Mouse (Mus musculus): Measurements from ENCODE around the gene Sfxn3.

Gene Sfxn3

DNA sequence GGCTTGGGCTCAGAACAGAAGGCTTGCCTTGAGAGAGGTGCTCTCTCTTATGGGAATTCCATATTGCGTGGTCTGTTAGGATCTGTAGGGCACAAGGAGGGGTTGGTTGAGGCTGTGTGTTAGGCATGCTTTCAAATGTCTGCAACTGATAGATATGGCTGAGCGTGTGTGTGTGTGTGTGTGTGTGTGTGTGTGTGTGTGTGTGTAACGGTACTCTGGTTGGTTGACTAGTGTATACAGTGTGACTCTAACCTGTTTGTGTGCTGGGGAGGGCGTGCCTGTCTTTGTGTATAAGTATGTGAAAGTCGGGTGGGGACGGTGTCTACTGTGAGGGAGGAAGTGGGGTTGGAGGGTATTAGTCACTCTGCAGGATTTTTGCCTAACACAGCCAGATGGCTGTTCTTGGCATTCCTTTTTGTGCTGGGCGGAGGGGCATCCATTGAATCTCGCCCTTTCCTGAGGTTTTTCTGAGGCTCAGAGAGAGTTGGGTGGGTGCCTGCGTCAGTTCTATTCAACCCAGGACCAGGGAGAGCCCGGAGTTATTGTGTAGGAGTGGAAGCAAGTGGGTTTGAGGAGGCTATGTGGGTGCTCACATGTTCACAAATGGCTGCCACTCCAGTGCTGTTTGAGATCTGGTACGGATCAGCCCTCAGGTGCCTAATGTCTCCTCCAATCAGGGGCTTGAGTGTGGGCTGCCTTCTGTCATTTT is 786 bp downstream of the Sfxn3 start:
- DNase-seq, result peak; percentile 75 to 76

GRCm38 (mm10) chr19:45048644-45049365 is 1.5 kb downstream of the Sfxn3 start:
- peak in 1 of 2 experiments; percentile 16 for DNase-seq

DNA sequence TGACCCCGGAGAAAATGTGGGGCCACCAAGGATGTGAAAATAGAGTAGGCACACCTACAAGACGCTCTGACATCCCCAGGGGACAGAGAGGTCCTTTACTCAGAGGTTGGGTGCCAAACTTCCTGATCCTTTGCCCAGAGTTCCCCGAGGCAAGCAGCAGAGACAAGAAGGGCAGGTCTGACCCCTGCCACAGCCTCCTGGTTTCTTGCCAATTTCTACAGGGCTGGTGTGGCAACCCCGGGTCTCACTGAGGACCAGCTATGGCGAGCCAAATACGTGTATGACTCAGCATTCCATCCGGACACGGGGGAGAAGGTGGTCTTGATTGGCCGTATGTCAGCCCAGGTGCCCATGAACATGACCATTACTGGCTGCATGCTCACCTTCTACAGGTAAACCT is 2.2 kb downstream of the Sfxn3 start:
- peak in 1 of 2 experiments; percentile 33 for DNase-seq

GRCm38 (mm10) chr19:45053451-45053850 is 6.1 kb downstream of the Sfxn3 start:
- DNase-seq, result no peak

DNA sequence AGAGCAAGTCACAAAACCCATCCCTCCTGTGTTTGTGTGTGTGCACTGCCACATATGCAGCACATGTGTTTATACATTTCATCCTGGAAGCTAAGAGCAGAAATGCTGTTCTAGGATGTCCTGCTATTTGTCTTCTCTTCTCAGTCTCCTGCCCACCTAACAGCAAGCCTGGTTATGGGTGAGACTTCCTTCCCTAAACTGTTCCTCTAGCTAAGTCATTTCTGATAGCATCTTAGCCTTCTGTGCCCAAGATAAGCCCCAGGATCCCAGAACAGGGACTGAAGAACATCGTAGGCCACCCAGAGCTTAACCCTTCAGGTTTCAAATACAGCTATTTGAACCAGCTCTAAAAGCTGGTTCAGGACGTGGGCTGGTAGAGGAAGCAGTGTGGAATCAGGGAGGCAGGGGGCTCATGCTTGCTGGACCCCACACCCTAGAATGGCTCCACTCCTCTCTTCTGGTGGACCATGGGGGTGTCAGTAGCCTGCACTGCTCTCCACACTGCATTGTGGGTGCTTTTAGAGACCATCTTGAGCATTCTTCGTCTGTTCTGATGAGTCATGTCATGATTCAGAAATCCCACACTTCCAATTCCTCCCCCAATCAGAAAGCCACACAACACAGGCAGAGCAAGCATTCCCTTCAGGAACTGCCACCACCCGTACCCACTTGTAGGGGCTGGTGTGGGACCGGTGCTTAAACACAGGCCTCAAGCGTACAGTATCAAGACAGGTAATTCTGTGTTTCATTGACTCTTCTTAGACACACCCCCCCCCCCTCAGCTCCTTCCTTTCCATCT is 7.8 kb downstream of the Sfxn3 start:
- no peak for DNase-seq

- peak; percentile 46 to 56 for DNase-seq
Observed at GRCm38 (mm10) chr19:45056364-45056763, 9.1 kb downstream of the Sfxn3 start.

- DNase-seq, result peak in 1 of 2 experiments; percentile 19
Observed at GRCm38 (mm10) chr19:45056908-45057698, 9.8 kb downstream of the Sfxn3 start.

GRCm38 (mm10) chr19:45057724-45058112 is 10.4 kb downstream of the Sfxn3 start:
- DNase-seq, result peak in 1 of 2 experiments; percentile 42

GRCm38 (mm10) chr19:45058113-45058839 is 11.0 kb downstream of the Sfxn3 start:
- DNase-seq, result peak; percentile 97 to 98

GRCm38 (mm10) chr19:45058841-45059240 is 11.5 kb downstream of the Sfxn3 start:
- no peak for DNase-seq

DNA sequence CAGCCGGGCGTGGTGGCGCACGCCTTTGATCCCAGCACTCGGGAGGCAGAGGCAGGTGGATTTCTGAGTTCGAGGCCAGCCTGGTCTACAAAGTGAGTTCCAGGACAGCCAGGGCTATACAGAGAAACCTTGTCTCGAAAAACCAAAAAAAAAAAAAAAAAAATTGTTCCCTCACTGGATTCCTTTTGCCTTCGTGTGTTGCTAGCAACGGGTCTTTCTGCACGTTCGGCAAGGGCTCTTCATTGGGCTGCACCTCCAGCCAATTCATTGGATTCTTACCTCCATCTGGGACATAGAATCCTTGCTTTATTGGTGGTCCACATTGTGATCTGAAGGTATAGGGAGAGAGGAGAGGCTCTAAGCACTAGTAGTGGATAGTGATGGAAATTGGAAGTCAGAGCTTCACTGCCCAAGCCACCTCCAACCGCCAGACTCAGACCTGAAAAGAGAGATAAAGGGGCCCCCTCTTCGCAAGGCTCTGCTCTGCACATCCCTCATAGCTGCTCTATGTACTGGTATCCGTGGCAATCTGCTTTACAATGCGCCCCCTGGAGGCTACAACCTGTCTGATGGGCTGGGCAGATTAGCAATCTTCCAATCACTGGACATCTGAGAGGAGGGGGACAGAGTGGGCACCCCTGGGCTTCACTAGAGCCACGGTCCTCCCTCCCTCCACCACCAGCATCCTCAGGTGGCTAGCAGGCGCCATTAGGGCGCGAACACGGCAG is 16.4 kb downstream of the Sfxn3 start:
- DNase-seq, result peak; percentile 78 to 82

DNA sequence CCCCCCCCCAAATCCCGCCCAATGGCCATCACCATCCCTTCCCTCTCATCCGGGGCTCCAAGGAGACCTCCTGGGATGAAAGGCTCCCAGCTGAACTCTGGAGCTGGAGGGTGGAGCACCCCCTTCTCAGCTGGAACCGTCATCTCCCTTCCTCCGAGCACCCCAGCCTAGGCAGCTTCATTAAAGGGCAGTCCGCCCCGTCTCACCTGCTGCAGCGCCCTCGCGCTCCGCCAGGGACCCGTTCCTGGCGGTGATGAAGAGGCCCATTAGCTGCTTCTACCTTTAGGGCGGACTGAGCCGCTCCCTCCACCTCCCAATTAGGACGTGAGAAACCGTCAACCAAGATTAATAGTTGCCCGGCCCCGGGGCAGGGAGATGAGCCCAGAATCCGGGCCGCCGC is 17.9 kb downstream of the Sfxn3 start:
- no peak for DNase-seq

GRCm38 (mm10) chr19:45067170-45067569 is 19.9 kb downstream of the Sfxn3 start:
- DNase-seq, result no peak

- no peak for DNase-seq
Observed at GRCm38 (mm10) chr19:45067758-45068510, 20.6 kb downstream of the Sfxn3 start.

DNA sequence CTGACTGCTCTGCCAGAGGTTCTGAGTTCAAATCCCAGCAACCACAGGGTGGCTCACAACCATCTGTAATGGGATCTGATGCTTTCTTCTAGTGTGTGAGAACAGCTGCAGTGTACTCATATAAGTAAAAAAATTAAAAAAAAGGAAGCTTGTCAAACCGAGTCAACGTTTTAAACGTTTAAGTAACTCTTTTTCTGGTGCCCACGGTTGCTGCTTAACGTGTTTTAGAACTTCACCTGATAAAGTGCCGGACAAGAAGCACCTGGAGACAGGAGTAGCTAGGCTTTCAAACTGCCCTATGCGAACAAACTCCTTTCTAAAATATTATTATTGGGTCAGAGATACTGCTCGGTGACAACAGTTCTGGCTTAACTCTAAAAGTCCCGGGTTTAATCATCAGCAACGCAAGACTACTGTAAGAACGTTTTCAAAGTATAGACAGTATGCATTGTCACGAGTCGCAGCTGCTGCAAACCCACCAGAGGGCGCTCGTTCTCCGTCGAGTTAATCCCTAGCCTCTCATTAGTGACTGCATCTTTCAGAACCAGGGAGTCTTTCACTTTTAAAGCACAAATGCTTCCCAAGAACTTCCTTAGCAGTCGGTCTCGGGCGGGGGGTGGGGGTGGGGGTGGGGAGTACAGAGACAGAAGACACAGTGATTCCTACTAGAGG is 26.7 kb downstream of the Sfxn3 start:
- DNase-seq, result peak; percentile 94 to 96

GRCm38 (mm10) chr19:45074580-45075322 is 27.4 kb downstream of the Sfxn3 start, which contains the start of gene Kazald1:
Kazald1 (plus strand) TSS chr19:45075241.
- DNase-seq, result peak; percentile 97

- DNase-seq, result peak in 1 of 2 experiments; percentile 22
Observed at GRCm38 (mm10) chr19:45075323-45076035, 28.2 kb downstream of the Sfxn3 start.

DNA sequence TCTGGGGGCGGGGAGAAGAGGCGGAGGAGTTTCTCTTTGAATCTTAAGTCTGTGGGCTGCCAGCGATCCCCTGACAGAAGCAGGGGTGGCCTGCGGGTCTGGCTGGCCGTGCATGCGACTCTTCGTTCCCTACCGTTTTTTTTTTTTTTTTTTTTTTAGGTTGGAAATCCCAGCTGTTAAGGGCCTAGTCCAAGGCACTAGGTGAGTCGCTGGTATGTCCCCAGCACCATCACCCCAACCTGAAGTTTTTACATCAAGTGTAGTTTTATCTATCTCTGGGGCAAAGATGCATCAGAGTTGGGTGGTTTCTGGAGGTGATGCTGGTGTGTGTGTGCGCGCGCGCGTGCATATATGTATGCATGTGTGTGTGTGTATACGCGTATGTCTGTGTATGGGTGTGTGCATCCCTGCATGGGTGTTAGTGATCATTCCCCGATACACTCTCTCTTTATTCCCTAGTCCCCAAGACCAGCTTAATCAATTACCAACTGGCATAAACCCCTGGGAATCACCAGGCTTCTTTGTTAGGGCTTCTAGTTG is 28.8 kb downstream of the Sfxn3 start:
- DNase-seq, result no peak

Data from cerebellum, postnatal 10 days (tissue).